Mouse (Mus musculus) embryonic facial prominence, embryonic 14.5 days (tissue): ENCODE results near the gene Sf3b4. TPM values are rescaled to one million over a fixed set of nuclear protein-coding genes. Genes with fewer than 3 reads are reported as not detected.
"Not testable (repeated sequence)": the region's sequence is repeated elsewhere in the genome, so short reads cannot be mapped to it uniquely, and the experiment has no call there.

Experiments used
- ATAC-seq: fragments of 200-750 bp; cut with Nextera tagmentation; 2 replicates; pipeline ENCODE4 v1.8.0; 2017; ENCODE audit warnings: low read depth, moderate number of reproducible peaks, moderate TSS enrichment
- DNase-seq: peaks from one replicate; pipeline ENCODE4 v3.0.0-alpha.2; 2015; ENCODE audit warnings: low spot score
- H3K27ac ChIP-seq: fragments of 300-500 bp; sonication (generic); replicated peaks from 2 replicates; pipeline ENCODE4 v1.5.1; 2014; ENCODE audit warnings: low read depth, mild to moderate bottlenecking, low read length, moderate library complexity
- H3K27me3 ChIP-seq: fragments of 300-500 bp; sonication (generic); replicated peaks from 2 replicates; pipeline ENCODE4 v1.6.1; 2014; ENCODE audit warnings: low read length; ENCODE audit not compliant: control insufficient read depth, insufficient read depth
- H3K36me3 ChIP-seq: fragments of 300-500 bp; sonication (generic); 2 replicates; pipeline ENCODE4 v1.6.1; 2014; ENCODE audit warnings: low read length, mixed read lengths; ENCODE audit not compliant: control insufficient read depth, insufficient read depth
- H3K4me1 ChIP-seq: fragments of 300-500 bp; sonication (generic); 2 replicates; pipeline ENCODE4 v1.6.1; 2014; ENCODE audit warnings: antibody characterized with exemption, low read length; ENCODE audit not compliant: control insufficient read depth, insufficient read depth
- H3K4me2 ChIP-seq: fragments of 300-500 bp; sonication (generic); 2 replicates; pipeline ENCODE4 v1.6.1; 2014; ENCODE audit warnings: low read depth, mild to moderate bottlenecking, low read length, moderate library complexity, mixed read lengths
- H3K4me3 ChIP-seq: fragments of 300-500 bp; sonication (generic); 2 replicates; pipeline ENCODE4 v1.5.1; 2014; ENCODE audit warnings: low read depth, mild to moderate bottlenecking, low read length
- H3K9ac ChIP-seq: fragments of 300-500 bp; sonication (generic); 2 replicates; pipeline ENCODE4 v1.6.1; 2014; ENCODE audit warnings: low read depth, mild to moderate bottlenecking, low read length, moderate library complexity, mixed read lengths
- H3K9me3 ChIP-seq: fragments of 300-500 bp; sonication (generic); 2 replicates; pipeline ENCODE4 v1.6.1; 2016; ENCODE audit warnings: low read length; ENCODE audit not compliant: control insufficient read depth
- WGBS: fragments of 180-500 bp; shearing (Covaris S2); extraction: QIAGEN DNeasy Blood & Tissue Kit; methylation state at CpG from one replicate; pipeline ENCODE4 v1.1.7; 2014; 5-methylcytosine and 5-hydroxymethylcytosine counted together
- microRNA-seq: library from miRNA; unstranded; fragments of <30 nt; microRNA quantifications from one replicate; pipeline ENCODE4, GENCODE M21; 2016; ENCODE audit warnings: borderline number of aligned reads
- polyA plus RNA-seq: library from polyadenylated mRNA; unstranded; fragments of >200 nt; fragmentation: Nextera tagmentation; extraction: Ambion mirVana; gene quantifications from 2 replicates; pipeline ENCODE4 v1.2.1, GENCODE M21; 2014

Sf3b4 gene
- polyA plus RNA-seq, 1 experiment from 2014 or later = 152 TPM

GRCm38 (mm10) chr3:96219661-96220130, 47.6 kb downstream of the Sf3b4 start, which contains the start of the genes Bola1 and Hist2h2ab:
Gene Bola1 (minus strand): TSS chr3:96219709.
Gene Hist2h2ab (plus strand): TSS chr3:96219865.
- peak; percentile 97 for DNase-seq
- ATAC-seq = peak; percentile 87
- Histone ChIP-seq H3K4me1 (peaks cover 25% of the 10 kb centered on the region), H3K4me3 (peak within 1 kb of the TSS; percentile 66), H3K9me3 (no peaks in the 10 kb centered on the region), H3K27ac (peak within 1 kb of the TSS; percentile 98), H3K4me2 (peak within 1 kb of the TSS; percentile 88), H3K36me3 (no peaks in the 10 kb centered on the region), H3K27me3 (no peaks in the 10 kb centered on the region), H3K9ac (peak within 1 kb of the TSS; percentile 92)
- under 1% methylated on average over 35 of the region's 37 CpGs for WGBS

GRCm38 (mm10) chr3:96220131-96220764, 48.1 kb downstream of the Sf3b4 start:
- under 1% methylated on average over 20 of the region's 47 CpGs for WGBS
- Histone ChIP-seq H3K27ac (peak overlapping the region; percentile 98), H3K4me3 (peak overlapping the region; percentile 66), H3K4me1 (peaks cover 25% of the 10 kb centered on the region), H3K9ac (peak overlapping the region; percentile 92), H3K4me2 (peak overlapping the region; percentile 88)
- not testable (repeated sequence) for H3K27me3 ChIP-seq, H3K36me3 ChIP-seq, H3K9me3 ChIP-seq
- DNase-seq (peak; percentile 56), ATAC-seq (peak; percentile 2; the same call in 1 of the 2 replicates)

- H3K27me3 ChIP-seq = no peaks in the 10 kb centered on the region
- peak; percentile 98 for DNase-seq
- H3K9ac ChIP-seq = peak within 1 kb of the TSS; percentile 92
- peaks cover 25% of the 10 kb centered on the region for H3K4me1 ChIP-seq
- H3K9me3 ChIP-seq = no peaks in the 10 kb centered on the region
- peak; percentile 91 for ATAC-seq
- under 1% methylated on average over 41 of the region's 43 CpGs for WGBS
- peak within 1 kb of the TSS; percentile 66 for H3K4me3 ChIP-seq
- peak within 1 kb of the TSS; percentile 88 for H3K4me2 ChIP-seq
- no peaks in the 10 kb centered on the region for H3K36me3 ChIP-seq
- peak within 1 kb of the TSS; percentile 98 for H3K27ac ChIP-seq
These were observed 48.9 kb downstream of the Sf3b4 start, which contains the start of the genes Hist2h2ac and Hist2h2be for GRCm38 (mm10) chr3:96220765-96221639. Gene Hist2h2ac (minus strand): TSS chr3:96220880. Gene Hist2h2be (plus strand): TSS chr3:96221119.

GRCm38 (mm10) chr3:96221640-96222038, 49.5 kb downstream of the Sf3b4 start:
- Histone ChIP-seq H3K9ac (peak overlapping the region; percentile 60), H3K4me2 (peak overlapping the region; percentile 88), H3K4me1 (peaks cover 25% of the 10 kb centered on the region), H3K4me3 (peak overlapping the region; percentile 66), H3K36me3 (no peaks in the 10 kb centered on the region), H3K27ac (peak overlapping the region; percentile 98), H3K9me3 (no peaks in the 10 kb centered on the region), H3K27me3 (no peaks in the 10 kb centered on the region)
- DNase-seq = no peak
- ATAC-seq = no peak
- WGBS = 14% methylated on average over 9 of the region's 9 CpGs

GRCm38 (mm10) chr3:96222774-96223173, 50.6 kb downstream of the Sf3b4 start:
- Histone ChIP-seq H3K27me3 (no peaks in the 10 kb centered on the region), H3K4me3 (no peak overlapping the region), H3K27ac (no peak overlapping the region), H3K9ac (no peak overlapping the region), H3K36me3 (no peaks in the 10 kb centered on the region), H3K9me3 (no peaks in the 10 kb centered on the region), H3K4me1 (peaks cover 25% of the 10 kb centered on the region), H3K4me2 (peak overlapping the region; percentile 88)
- no peak for ATAC-seq
- 92% methylated on average over 4 of the region's 4 CpGs for WGBS
- DNase-seq = no peak

- DNase-seq = no peak
- Histone ChIP-seq H3K9me3 (no peaks in the 10 kb centered on the region), H3K27me3 (no peaks in the 10 kb centered on the region), H3K9ac (no peak overlapping the region), H3K4me2 (no peak overlapping the region), H3K4me3 (no peak overlapping the region), H3K36me3 (no peaks in the 10 kb centered on the region), H3K4me1 (peaks cover 19% of the 10 kb centered on the region), H3K27ac (no peak overlapping the region)
- no peak for ATAC-seq
- 28% methylated on average over 2 of the region's 2 CpGs for WGBS
These were observed 53.3 kb downstream of the Sf3b4 start for GRCm38 (mm10) chr3:96225421-96225820.

Small RNA genes within 50 kb of the gene (microRNA-seq; reads per million reads assigned to microRNA genes)
- not detected for gene Gm44492

Other genes with a start within 250 kb of the Sf3b4 start
- gene Anp32e, start 243.1 kb upstream of the Sf3b4 start, polyA plus RNA-seq = 62.6 and 64.2 TPM in 2 replicates
- gene Plekho1, start 176.3 kb upstream of the Sf3b4 start, polyA plus RNA-seq = 40.5 and 43.2 TPM in 2 replicates
- 24.4 and 25.7 TPM in 2 replicates for gene Vps45, start 113.9 kb upstream of the Sf3b4 start, polyA plus RNA-seq
- 17.6 and 20.0 TPM in 2 replicates for gene Otud7b, start 67.8 kb upstream of the Sf3b4 start, polyA plus RNA-seq
- 19.7 and 24.6 TPM in 2 replicates for gene Mtmr11, start 10.3 kb upstream of the Sf3b4 start, polyA plus RNA-seq
- gene Sv2a, start 8.8 kb downstream of the Sf3b4 start, polyA plus RNA-seq = 4.4 and 6.1 TPM in 2 replicates
- 47.5 and 55.7 TPM in 2 replicates for gene Bola1, start 47.4 kb downstream of the Sf3b4 start, polyA plus RNA-seq
- gene Hist2h2ab, start 47.5 kb downstream of the Sf3b4 start, polyA plus RNA-seq = 0.72 and 0.78 TPM in 2 replicates
- 8.4 and 10.0 TPM in 2 replicates for gene Hist2h2ac, start 48.5 kb downstream of the Sf3b4 start, polyA plus RNA-seq
- 7.8 and 8.8 TPM in 2 replicates for gene Hist2h2be, start 48.8 kb downstream of the Sf3b4 start, polyA plus RNA-seq
- 5.2 and 5.3 TPM in 2 replicates for gene Hist2h3c2, start 66.8 kb downstream of the Sf3b4 start, polyA plus RNA-seq
- 46.9 and 57.6 TPM in 2 replicates for gene Hist2h2aa2, start 67.9 kb downstream of the Sf3b4 start, polyA plus RNA-seq
- gene Hist2h2aa1, start 73.2 kb downstream of the Sf3b4 start, polyA plus RNA-seq = 19.8 and 22.0 TPM in 2 replicates
- 0.48 TPM in 1 of 2 replicates, not detected in the other for gene Hist2h3c1, start 74.4 kb downstream of the Sf3b4 start, polyA plus RNA-seq
- 6.9 TPM in 2 replicates for gene Hist2h4, start 91.0 kb downstream of the Sf3b4 start, polyA plus RNA-seq
- 44.3 and 57.8 TPM in 2 replicates for gene Hist2h3b, start 96.3 kb downstream of the Sf3b4 start, polyA plus RNA-seq
- 8.9 and 12.7 TPM in 2 replicates for gene Hist2h2bb, start 97.4 kb downstream of the Sf3b4 start, polyA plus RNA-seq
- gene Fcgr1, start 121.6 kb downstream of the Sf3b4 start, polyA plus RNA-seq = 4.0 and 5.3 TPM in 2 replicates